Mouse (Mus musculus) hindbrain, embryonic 11.5 days (tissue): Measurements from ENCODE around the gene Zkscan3. TPM values are rescaled to one million over a fixed set of nuclear protein-coding genes. Genes with fewer than 3 reads are reported as not detected.

ENCODE experiments used
- ATAC-seq: fragments of 200-750 bp; cut with Nextera tagmentation; 2 replicates; pipeline ENCODE4 v1.8.0; 2017; ENCODE audit warnings: mild to moderate bottlenecking, moderate TSS enrichment, moderate library complexity; ENCODE audit not compliant: low FRiP score
- DNase-seq: peaks from one replicate; pipeline ENCODE4 v3.0.0-alpha.2; 2015; ENCODE audit warnings: low spot score
- H3K27ac ChIP-seq: fragments of 300-500 bp; sonication (generic); 2 replicates; pipeline ENCODE4 v1.5.1; 2014; ENCODE audit warnings: mild to moderate bottlenecking, low read depth, low read length
- H3K27me3 ChIP-seq: fragments of 300-500 bp; sonication (generic); 2 replicates; pipeline ENCODE4 v1.6.1; 2014; ENCODE audit warnings: mild to moderate bottlenecking, low read length, moderate library complexity, mixed read lengths; ENCODE audit not compliant: control insufficient read depth, insufficient read depth
- H3K36me3 ChIP-seq: fragments of 300-500 bp; sonication (generic); 2 replicates; pipeline ENCODE4 v1.6.1; 2014; ENCODE audit warnings: mild to moderate bottlenecking, low read length, moderate library complexity, mixed read lengths; ENCODE audit not compliant: control insufficient read depth, insufficient read depth
- H3K4me1 ChIP-seq: fragments of 300-500 bp; sonication (generic); replicated peaks from 2 replicates; pipeline ENCODE4 v1.6.1; 2014; ENCODE audit warnings: low read length, mixed read lengths; ENCODE audit not compliant: control insufficient read depth, insufficient read depth
- H3K4me2 ChIP-seq: fragments of 300-500 bp; sonication (generic); replicated peaks from 2 replicates; pipeline ENCODE4 v1.6.1; 2014; ENCODE audit warnings: mild to moderate bottlenecking, low read depth, low read length
- H3K4me3 ChIP-seq: fragments of 300-500 bp; sonication (generic); 2 replicates; pipeline ENCODE4 v1.5.1; 2014; ENCODE audit warnings: low read depth, low read length
- H3K9ac ChIP-seq: fragments of 300-500 bp; sonication (generic); 2 replicates; pipeline ENCODE4 v1.6.1; 2014; ENCODE audit warnings: low read depth, low read length
- H3K9me3 ChIP-seq: fragments of 300-500 bp; sonication (generic); 2 replicates; pipeline ENCODE4 v1.6.1; 2016; ENCODE audit warnings: low read length; ENCODE audit not compliant: control insufficient read depth
- WGBS: fragments of 180-500 bp; shearing (Covaris S2); extraction: QIAGEN DNeasy Blood & Tissue Kit; methylation state at CpG from one replicate; pipeline ENCODE4 v1.1.7; 2014; 5-methylcytosine and 5-hydroxymethylcytosine counted together
- polyA plus RNA-seq: library from polyadenylated mRNA; unstranded; fragments of >200 nt; fragmentation: Nextera tagmentation; extraction: Ambion mirVana; gene quantifications from 2 replicates; pipeline ENCODE4 v1.2.1, GENCODE M21; 2014

Zkscan3 gene
- polyA plus RNA-seq, 1 experiment from 2014 or later = 90.5 TPM

- no peaks in the 10 kb centered on the region for H3K9me3 ChIP-seq
Observed at GRCm38 (mm10) chr13:21418865-21419264, 16.3 kb upstream of the Zkscan3 start.

GRCm38 (mm10) chr13:21417298-21418010, 14.9 kb upstream of the Zkscan3 start:
- H3K36me3 ChIP-seq = no peaks in the 10 kb centered on the region
- H3K4me2 ChIP-seq = no peak overlapping the region
- DNase-seq = no peak
- WGBS = 81% methylated on average over 6 of the region's 6 CpGs
- no peaks in the 10 kb centered on the region for H3K27me3 ChIP-seq
- no peaks in the 10 kb centered on the region for H3K9me3 ChIP-seq
- H3K4me3 ChIP-seq = no peak overlapping the region
- H3K9ac ChIP-seq = no peak overlapping the region
- no peak overlapping the region for H3K27ac ChIP-seq
- ATAC-seq = no peak
- no peaks in the 10 kb centered on the region for H3K4me1 ChIP-seq

More at GRCm38 (mm10) chr13:21418865-21419264, 16.3 kb upstream of the Zkscan3 start:
- Histone ChIP-seq H3K9ac (no peak overlapping the region), H3K4me1 (no peaks in the 10 kb centered on the region), H3K27ac (no peak overlapping the region), H3K4me3 (no peak overlapping the region), H3K36me3 (no peaks in the 10 kb centered on the region), H3K4me2 (no peak overlapping the region), H3K27me3 (no peaks in the 10 kb centered on the region)
- 69% methylated on average over 6 of the region's 6 CpGs for WGBS
- no peak for DNase-seq
- no peak for ATAC-seq

GRCm38 (mm10) chr13:21415750-21416149, 13.2 kb upstream of the Zkscan3 start:
- H3K27me3 ChIP-seq = no peaks in the 10 kb centered on the region
- ATAC-seq (no peak), DNase-seq (no peak)
- H3K27ac ChIP-seq = no peak overlapping the region
- H3K4me1 ChIP-seq = no peaks in the 10 kb centered on the region
- no peak overlapping the region for H3K4me3 ChIP-seq
- H3K9ac ChIP-seq = no peak overlapping the region
- H3K4me2 ChIP-seq = no peak overlapping the region
- H3K36me3 ChIP-seq = no peaks in the 10 kb centered on the region
- 92% methylated on average over 2 of the region's 2 CpGs for WGBS
- H3K9me3 ChIP-seq = no peaks in the 10 kb centered on the region

- no peaks in the 10 kb centered on the region for H3K36me3 ChIP-seq
- no peak for ATAC-seq
- no peak overlapping the region for H3K27ac ChIP-seq
- DNase-seq = no peak
- 84% methylated on average over 4 of the region's 4 CpGs for WGBS
- no peak overlapping the region for H3K4me2 ChIP-seq
- no peak overlapping the region for H3K4me3 ChIP-seq
- H3K9me3 ChIP-seq = no peaks in the 10 kb centered on the region
- no peak overlapping the region for H3K9ac ChIP-seq
- H3K4me1 ChIP-seq = no peaks in the 10 kb centered on the region
- H3K27me3 ChIP-seq = no peaks in the 10 kb centered on the region
Observed at GRCm38 (mm10) chr13:21415266-21415665, 12.7 kb upstream of the Zkscan3 start.

GRCm38 (mm10) chr13:21414231-21415212, 12.0 kb upstream of the Zkscan3 start:
- H3K27me3 ChIP-seq = no peaks in the 10 kb centered on the region
- no peak for DNase-seq
- no peak overlapping the region for H3K4me2 ChIP-seq
- 70% methylated on average over 15 of the region's 15 CpGs for WGBS
- no peak for ATAC-seq
- no peak overlapping the region for H3K4me3 ChIP-seq
- H3K9ac ChIP-seq = no peak overlapping the region
- H3K4me1 ChIP-seq = no peaks in the 10 kb centered on the region
- no peak overlapping the region for H3K27ac ChIP-seq
- H3K36me3 ChIP-seq = no peaks in the 10 kb centered on the region
- no peaks in the 10 kb centered on the region for H3K9me3 ChIP-seq

GRCm38 (mm10) chr13:21408805-21409459, 6.4 kb upstream of the Zkscan3 start:
- no peak overlapping the region for H3K27ac ChIP-seq
- ATAC-seq = peak; percentile 81; the same call in 1 of the 2 replicates
- no peaks in the 10 kb centered on the region for H3K27me3 ChIP-seq
- H3K4me1 ChIP-seq = no peaks in the 10 kb centered on the region
- 55% methylated on average over 11 of the region's 11 CpGs for WGBS
- peak overlapping the region; percentile 57 for H3K9ac ChIP-seq
- H3K9me3 ChIP-seq = no peaks in the 10 kb centered on the region
- no peaks in the 10 kb centered on the region for H3K36me3 ChIP-seq
- peak overlapping the region; percentile 35 for H3K4me3 ChIP-seq
- DNase-seq = no peak
- H3K4me2 ChIP-seq = peak overlapping the region; percentile 74

GRCm38 (mm10) chr13:21407969-21408804, 5.6 kb upstream of the Zkscan3 start:
- H3K36me3 ChIP-seq = no peaks in the 10 kb centered on the region
- ATAC-seq (peak; percentile 94), DNase-seq (peak; percentile 80)
- no peaks in the 10 kb centered on the region for H3K9me3 ChIP-seq
- H3K4me3 ChIP-seq = peak overlapping the region; percentile 35
- no peaks in the 10 kb centered on the region for H3K4me1 ChIP-seq
- no peaks in the 10 kb centered on the region for H3K27me3 ChIP-seq
- peak overlapping the region; percentile 74 for H3K4me2 ChIP-seq
- 0 out of 2 replicates have a peak overlapping the region, but pooled peaks have one; percentile 4 for H3K27ac ChIP-seq
- 4% methylated on average over 27 of the region's 27 CpGs for WGBS
- peak overlapping the region; percentile 57 for H3K9ac ChIP-seq

GRCm38 (mm10) chr13:21407341-21407740, 4.8 kb upstream of the Zkscan3 start:
- Histone ChIP-seq H3K4me2 (no peak overlapping the region), H3K36me3 (no peaks in the 10 kb centered on the region), H3K27me3 (no peaks in the 10 kb centered on the region), H3K4me1 (no peaks in the 10 kb centered on the region), H3K9ac (no peak overlapping the region), H3K27ac (no peak overlapping the region), H3K9me3 (no peaks in the 10 kb centered on the region), H3K4me3 (no peak overlapping the region)
- DNase-seq (no peak), ATAC-seq (no peak)
- WGBS = 81% methylated on average over 11 of the region's 11 CpGs
